Mouse (Mus musculus) left cerebral cortex, postnatal 36 days (tissue): ENCODE measurements around the gene Krtcap2. TPM values are rescaled to one million over a fixed set of nuclear protein-coding genes. Genes with fewer than 3 reads are reported as not detected.
A peak's percentile ranks its signal among the peaks of the same experiment; 100 is the strongest.
"Not testable (repeated sequence)": the region's sequence is repeated elsewhere in the genome, so short reads cannot be mapped to it uniquely, and the experiment has no call there.

Experiments
- DNase-seq, 2 experiments: peaks; one replicate each; pipeline ENCODE4 v3.0.0; 2021 to 2022; ENCODE audit warnings: low spot score in 2 of 2, mixed read lengths in 1 of 2
- intact Hi-C: fragments of 180-260 bp; cut with DNase I; formaldehyde crosslinking; loops from one replicate; pipeline ENCODE4 v1.15.1; 2025
- total RNA-seq, 2 experiments: library from RNA; stranded (reverse); gene quantifications; 2 replicates each; pipeline ENCODE4 v1.2.3; 2021

Gene Krtcap2
- 10 to 100 TPM; 59.7 to 64.9 TPM for total RNA-seq

DNA sequence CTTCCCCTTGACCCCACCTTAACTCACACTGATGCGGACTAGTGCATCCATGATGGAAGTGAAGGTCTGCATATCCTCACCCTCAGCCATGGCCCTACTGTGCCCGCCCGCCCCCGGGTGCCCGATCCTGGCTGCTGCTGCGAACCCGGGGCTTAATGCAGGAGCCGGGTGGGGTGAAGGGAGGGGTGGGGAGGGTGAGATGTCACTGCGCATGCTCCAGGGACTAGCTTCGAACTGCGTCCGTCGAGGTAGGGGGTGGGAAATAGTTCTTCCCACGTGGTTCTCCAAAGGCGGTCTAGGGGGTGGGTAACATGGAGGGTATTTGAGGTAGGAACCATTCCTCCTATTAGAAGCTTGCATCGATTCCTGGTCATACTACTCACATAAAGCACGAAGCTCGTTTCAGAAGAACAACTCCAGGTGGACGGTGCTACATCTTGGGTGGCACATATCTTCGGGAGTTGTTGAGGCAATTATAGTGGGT is at the start of gene Krtcap2:
Gene Krtcap2, plus strand, starts transcription at position 279 of the 484 bp plus-strand sequence.
- peak; percentile 68 to 73 for DNase-seq
- intact Hi-C loops = no loop called here

DNA sequence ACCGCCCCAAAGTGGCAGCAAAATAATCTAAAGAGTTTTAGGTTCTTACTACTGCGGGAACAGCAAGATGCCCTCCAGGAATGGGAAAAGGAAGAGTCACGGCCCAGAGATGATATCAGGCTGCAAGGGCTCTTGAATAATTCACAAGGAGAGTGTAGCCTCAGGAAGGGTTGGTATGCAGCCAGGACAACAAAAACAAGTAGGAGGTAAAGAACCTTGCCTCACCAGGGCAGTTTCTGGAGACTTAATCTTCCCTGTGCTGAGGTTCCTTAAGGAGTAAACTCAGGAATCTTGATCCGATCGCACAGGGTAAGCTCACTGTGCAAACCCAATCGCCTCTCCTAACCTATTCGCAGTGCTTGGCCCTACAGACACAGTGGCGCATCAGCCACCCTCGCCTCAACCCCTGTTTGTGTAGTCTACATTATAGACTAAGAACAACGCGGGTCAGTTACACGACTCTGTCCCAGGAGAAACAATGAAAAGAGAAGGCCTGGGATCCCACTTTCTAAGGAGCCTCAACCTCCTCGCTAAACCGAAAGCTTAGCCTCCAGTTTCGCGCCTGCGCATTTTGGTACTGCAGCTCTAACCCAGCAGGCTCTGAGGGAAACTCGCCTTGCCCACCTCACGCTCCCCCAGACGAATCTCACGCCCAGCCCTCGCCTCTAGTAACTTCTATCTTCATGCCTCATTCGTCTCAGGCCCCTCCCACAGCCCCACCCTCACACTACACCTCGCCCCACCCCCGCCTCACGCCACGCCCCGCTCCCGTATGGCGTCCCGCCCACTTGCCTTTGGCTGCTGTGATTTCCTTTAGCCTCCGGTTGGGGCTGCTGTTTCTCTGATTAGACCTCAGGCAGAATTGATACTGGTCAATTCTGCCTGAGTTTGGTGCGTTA is 49.5 kb upstream of the Krtcap2 start:
- intact Hi-C loops = loop anchor here (5.0 kb wide), 1 partner anchor 46 kb away; no protein-coding TSS in a partner anchor
- peak; percentile 83 for DNase-seq

DNA sequence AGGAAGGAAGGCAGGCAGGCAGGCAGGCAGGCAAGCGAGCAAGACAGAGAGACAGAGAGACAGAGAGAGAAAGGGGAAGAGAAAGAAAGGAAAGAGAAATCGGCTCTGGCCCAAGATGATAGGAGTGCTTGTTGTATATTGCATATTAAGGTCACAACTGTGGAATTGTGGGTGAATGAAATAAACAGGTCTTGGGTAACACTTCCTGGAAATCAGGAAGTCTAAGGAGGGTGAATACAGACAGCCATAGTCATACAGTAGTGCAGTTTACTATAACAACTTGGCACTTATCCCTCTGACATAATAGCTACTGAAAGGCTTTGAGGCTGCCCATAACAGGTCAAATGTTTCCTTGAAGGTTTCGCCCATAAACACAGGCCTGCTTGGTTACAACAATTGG is 45.9 kb upstream of the Krtcap2 start:
- intact Hi-C loops = loop anchor here (5.0 kb wide), 1 partner anchor 42 kb away; no protein-coding TSS in a partner anchor
- no peak for DNase-seq

DNA sequence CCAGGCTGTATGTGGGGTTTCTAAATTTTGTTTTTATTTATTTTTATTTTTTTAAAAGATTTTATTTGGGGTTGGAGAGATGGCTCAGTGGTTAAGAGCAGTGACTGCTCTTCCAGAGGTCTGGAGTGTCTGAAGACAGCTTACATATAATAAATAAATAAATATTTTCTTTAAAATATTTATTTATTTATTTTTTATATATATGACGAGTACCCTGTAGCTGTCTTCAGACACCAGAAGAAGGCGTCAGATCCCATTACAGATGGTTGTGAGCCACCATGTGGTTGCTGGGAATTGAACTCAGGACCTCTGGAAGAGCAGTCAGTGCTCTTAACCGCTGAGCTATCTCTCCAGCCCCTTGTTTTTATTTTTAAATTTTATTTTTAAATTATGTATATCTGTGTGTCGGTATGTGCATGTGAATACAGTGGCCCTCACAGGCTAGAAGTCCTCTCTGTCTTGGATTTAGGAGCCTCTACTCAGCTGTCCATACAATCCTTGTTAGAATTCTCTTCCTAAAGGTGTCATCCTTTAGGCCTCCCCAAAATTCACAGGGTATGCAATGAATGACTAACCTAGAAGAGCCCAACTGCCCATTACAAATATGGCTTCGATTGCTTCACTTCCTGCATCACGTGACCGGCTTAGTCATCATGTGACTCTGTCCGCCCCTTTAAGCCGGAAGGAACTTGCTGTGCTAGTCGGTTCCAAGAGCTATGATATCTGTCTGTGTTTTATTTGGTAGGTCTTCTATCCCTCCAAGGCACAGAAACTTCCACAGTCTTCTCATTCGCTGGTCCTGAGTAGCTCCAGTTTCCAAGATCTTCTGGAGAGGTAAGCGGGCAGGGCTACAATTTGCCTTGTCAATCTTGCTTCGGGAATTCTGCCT is 43.3 kb upstream of the Krtcap2 start, which contains the start of gene Gba:
Gene Gba, plus strand, starts transcription at position 676 of the 889 bp plus-strand sequence.
- intact Hi-C loops = no loop called here
- peak; percentile 78 to 84 for DNase-seq

DNA sequence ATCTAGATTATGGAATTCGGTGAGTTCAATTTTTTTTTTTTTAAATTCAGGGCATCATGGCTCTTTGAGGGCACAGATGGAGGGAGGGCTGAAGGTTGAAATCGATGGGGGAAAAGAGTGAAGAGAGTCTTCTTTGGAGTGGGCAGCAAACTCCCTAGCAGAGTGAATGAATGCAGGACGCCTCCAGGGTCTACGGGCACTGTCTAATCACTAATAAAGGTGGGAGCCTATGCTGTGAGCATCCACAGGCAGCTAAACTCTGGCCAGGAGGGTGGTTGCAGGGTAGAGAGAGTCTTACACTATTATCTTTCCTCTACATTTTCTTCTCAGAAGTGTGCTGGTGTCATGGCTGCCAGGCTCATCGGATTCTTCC is 42.6 kb upstream of the Krtcap2 start:
- DNase-seq = no peak
- intact Hi-C loops = no loop called here

DNA sequence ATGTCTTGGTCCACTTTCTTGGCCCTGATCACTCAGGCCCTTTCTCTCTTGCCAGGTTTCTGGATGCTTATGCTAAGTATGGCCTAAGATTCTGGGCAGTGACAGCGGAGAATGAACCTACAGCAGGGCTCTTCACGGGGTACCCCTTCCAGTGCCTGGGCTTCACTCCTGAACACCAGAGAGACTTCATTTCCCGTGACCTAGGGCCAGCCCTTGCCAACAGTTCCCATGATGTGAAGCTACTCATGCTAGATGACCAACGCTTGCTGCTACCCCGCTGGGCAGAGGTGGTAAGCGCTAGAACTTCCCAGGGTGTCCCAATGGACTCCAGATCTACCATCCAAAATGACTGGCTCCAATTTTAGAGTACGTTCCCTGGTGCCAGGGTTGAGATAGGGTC is 39.7 kb upstream of the Krtcap2 start:
- intact Hi-C loops = no loop called here
- no peak for DNase-seq

DNA sequence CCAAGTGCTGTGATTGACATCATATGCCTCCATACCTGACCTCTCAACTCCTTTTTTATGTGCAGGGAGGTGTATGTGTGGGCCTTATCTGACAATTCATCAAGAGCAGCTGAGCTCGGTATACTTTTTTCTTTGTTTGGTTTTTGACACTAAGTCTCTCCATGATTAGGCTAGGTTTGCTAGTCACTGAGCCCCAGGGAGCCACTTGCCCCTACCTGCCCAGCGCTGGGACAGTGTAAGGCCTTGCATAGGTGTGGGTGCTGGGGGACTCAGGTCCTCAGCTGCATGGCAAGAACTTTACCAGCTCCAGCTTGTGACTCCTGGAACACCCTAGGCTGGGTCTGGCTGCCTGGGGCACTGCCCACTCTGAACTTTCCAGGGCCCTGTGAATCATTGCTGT is 39.1 kb upstream of the Krtcap2 start:
- intact Hi-C loops = no loop called here
- DNase-seq = no peak

DNA sequence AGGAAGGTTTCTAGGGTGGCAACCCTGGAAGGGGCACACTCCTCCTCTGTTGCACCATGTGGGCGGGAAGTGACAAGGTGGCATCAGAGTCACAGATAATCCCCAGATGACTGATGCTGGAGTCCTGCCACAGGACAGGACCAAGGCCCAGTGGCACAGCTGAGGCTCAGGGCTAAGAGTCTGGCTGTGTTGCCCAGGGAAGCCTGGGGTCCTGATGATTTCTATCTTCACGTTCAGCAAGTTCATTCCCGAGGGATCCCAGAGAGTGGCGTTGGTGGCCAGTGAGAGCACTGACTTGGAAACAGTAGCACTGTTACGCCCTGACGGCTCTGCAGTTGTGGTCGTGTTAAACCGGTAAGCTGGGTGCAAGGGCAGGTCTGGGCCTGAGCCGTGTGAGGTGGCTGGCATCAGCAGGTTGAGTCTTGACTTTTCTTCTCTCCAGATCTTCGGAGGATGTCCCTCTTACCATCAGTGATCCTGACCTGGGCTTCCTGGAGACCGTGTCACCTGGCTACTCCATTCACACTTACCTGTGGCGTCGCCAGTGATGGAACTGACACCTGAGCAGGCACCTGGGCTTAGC is 37.6 kb upstream of the Krtcap2 start:
- no peak for DNase-seq
- intact Hi-C loops = no loop called here

DNA sequence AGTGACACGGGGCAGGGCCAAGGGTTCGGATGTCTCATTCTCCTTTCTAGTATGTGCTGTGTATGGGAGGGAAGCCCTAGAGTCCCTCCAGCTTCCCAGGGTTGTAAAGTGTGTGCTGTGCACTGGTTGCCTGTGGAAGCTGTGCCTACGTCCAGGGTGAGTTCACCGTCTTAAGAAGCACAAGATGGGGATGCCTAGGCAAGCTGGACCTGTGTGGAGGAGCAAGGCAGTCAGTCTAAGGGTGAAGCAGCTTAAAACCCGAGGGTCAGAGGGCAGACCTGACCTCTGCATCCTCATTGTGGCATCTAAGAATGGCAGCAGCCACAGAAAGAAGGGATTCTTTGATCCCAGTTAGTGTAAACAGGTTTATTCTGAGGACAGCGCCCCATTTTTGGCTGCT is 37.0 kb upstream of the Krtcap2 start:
- DNase-seq = no peak
- intact Hi-C loops = no loop called here

DNA sequence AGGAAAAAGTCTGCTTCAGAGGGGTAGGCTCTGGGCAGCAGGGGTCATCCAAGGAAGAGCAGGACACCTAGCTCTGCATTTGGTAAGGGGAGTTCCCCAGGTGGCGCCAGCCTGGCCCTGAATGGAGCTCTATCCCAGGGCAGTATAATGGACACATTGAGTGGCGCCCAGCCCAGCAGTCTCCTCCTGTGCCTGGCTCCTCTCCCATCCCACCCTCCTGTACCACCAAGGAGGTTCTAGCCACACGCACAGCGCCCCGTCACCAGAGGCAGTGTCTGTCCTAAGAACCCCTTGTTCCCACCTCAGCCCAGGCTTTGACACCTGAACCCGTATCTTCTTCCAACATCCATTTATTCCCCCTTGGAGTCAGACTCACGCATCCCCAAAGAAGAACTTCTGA is 36.0 kb upstream of the Krtcap2 start:
- intact Hi-C loops = loop anchor here (5.0 kb wide), 1 partner anchor 117 kb away; the partner anchor contains the start of gene Rusc1
- no peak for DNase-seq

DNA sequence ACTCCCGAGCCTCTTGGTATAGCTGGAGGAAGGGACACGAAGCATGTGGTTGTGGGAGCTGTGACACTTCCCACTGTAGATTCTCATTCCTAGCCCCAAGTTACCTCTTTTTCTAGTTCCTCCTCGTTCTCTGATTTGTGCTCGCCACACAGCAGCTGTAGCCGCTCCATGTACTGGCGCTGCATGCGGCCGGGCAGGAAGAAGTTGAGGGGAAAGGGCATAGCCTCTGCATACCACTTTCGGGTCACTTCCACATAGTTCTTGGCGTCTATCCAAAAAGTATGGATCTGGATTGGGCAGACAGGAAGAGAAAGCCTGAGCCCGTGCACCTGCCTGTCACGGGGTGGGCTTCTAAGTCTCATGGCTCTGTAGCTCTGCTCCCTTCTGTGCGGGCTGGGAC is 35.6 kb upstream of the Krtcap2 start:
- no peak for DNase-seq
- intact Hi-C loops = loop anchor here (5.0 kb wide), 1 partner anchor 118 kb away; the partner anchor contains the start of gene Rusc1

DNA sequence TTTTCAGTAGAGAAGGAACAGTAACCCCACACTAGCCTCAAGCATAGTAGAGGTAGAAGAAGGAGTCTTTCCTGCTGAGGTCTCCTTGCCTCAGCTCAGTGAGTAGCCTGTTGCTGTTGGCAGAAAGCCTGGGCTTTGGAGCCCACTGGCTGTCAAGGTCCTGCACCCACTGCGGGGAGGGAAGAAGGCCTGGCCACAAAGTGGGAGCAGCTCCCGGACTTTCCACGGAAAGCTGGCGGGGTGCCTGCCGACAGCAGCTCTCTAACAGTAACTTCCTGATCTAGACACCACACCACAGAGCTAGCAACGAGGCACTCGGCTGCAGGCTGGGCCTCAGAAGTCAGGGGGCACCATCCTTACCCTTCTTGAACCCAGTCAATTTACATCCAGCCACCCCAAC is 35.0 kb upstream of the Krtcap2 start:
- intact Hi-C loops = loop anchor here (5.0 kb wide), 1 partner anchor 118 kb away; the partner anchor contains the start of gene Rusc1
- DNase-seq = no peak

DNA sequence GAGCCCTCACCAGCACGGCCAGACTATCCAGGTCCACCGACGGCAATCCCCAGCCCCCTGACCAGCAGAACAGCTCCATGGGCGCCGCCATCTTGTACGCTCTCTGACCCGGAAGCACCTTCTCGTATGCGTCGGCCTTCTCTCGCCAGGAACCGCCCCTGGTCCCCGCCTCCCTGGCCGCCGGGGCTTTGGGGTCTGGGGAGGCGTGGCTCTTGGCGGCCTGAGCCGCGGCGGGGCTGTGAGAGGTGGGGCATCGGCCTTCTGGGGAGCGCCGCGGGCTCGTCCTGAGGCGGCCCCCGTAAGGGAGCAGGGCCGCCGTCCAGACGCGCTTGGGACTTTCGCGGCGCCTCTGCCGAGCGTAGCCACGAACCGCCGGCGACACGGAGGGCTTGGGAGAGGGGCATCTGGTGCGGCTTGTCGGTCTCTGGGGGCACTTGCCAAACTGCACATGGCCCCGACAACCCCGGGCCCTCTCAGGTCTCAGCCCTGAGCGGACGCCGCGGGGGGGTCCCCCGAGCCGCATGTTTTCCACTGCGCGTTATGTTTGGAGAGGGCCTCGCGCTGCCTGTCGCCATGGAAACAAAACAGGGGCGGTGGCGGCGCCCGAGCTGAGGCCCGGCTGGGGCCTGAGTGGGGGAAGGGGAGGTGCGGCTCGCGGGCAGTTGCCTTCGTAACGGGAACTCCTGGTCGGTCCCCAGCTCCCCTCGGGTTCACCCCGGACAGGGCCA is 31.8 kb upstream of the Krtcap2 start:
- DNase-seq = peak; percentile 92 to 93
- intact Hi-C loops = loop anchor here (5.0 kb wide), 1 partner anchor 122 kb away; the partner anchor contains the start of gene Rusc1

DNA sequence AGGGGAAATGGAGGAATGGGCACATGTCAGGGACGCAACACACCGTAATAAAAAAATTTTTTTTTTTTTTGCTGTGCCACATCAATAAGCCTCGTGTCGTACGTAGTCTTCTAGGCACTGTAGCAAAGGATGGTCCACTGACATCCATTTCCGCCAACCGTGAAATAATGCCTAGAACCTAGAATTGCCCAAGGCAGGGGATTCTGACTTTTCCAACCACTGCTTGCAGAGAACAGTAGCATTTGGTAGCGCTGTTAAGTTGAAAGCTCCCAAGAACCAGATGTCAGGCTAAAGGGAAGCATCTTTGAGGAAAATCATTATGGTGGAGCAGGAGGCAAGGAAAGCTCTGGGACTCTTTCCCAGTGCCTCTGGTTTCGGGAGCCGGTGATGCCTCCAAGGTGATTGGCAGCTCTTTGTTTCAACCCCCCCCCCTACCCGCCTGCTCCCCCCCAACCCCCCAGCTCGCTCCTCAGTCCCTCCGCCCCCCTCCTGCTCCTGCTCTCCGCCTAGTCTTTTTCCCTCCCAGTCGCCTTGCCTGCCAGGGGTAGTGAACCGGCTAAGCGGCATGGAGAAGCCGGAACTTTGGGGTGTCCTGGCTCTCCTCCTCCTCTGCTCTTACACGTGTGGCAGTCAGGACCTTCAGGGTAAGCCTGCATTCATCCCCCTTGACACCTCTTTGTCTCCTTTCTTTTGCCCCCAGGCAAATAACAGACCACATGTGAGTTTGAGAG is 30.9 kb upstream of the Krtcap2 start, which contains the start of gene Thbs3:
Gene Thbs3, plus strand, starts transcription at position 500 of the 731 bp plus-strand sequence.
- no peak for DNase-seq
- intact Hi-C loops = loop anchor here (5.0 kb wide), 1 partner anchor 123 kb away; the partner anchor contains the start of gene Rusc1

DNA sequence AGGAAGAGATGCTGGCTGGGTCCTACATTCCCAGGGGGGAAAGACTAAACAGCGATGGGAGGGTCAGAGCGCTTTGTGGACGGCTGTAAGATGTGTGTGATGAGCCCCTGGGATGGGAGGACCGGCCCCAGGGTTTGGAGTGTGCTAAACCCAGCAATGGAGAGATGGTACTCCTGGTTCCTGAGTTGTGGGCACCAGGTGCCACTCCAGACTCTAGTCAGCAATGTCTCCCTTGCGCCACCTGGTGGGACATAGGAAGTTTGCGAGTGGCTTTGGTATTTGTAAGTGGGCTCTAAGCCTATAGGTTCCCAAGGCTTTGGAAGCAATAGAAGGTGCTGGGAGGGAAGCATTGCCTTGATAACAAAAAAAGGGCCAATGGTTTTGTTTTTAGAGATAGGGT is 29.9 kb upstream of the Krtcap2 start:
- DNase-seq = peak; percentile 75 to 83
- intact Hi-C loops = no loop called here

DNA sequence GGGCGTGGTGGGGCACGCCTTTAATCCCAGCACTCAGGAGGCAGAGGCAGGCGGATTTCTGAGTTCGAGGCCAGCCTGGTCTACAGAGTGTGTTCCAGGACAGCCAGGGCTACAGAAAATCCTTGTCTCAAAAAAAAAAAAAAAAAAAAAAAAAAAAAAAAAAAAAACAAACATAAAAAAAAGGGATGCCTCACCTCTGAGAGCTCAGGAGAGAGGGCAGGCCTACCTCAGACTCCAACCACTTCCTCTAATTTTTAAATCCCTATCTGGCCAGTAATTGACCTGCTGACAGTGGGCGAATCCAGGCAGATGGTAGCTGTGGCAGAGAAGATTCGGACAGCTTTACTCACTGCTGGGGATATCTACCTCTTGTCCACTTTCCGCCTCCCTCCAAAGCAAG is 29.4 kb upstream of the Krtcap2 start:
- intact Hi-C loops, DNase-seq: not testable (repeated sequence)

DNA sequence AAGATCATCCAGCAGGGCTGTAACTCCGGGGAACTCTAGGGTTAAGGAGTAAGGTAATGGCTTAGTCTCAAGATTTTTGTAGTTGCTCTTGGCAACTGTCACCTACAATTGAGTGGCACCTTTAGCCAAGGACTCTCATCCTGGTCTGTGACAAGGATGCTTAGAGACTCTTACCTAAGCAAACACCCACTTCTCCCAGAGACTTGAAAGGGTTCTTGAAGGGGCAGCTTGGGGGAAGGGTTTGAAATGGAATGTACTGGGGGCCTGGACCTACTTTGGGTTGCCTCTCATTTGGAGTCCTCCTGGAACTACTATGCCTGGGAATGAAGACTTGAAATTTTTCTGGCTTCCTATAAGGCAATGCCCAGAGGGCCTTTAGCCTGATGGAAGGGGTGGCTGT is 27.5 kb upstream of the Krtcap2 start:
- intact Hi-C loops = no loop called here
- no peak for DNase-seq

DNA sequence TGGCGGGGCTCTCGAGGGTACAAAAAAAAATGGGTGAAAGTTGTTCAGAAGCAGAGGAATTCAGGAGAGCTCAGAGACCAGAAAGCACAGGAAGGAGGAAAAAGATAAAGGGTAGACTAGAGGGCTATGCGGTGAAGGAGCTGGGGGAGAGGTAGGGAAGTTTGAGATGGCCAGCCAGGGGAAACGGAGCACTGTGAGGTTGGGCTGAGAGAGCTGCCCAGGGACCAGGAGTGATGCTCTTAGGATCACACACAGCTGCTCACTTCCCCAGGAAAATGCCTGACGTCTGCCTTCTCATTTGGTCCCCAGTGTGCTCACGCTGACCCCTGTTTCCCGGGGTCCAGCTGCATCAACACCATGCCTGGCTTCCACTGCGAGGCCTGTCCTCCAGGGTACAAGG is 26.2 kb upstream of the Krtcap2 start:
- intact Hi-C loops = no loop called here
- no peak for DNase-seq
